Mouse (Mus musculus) ES-E14 (cell line): ENCODE measurements around the gene Tns2. TPM values are rescaled to one million over a fixed set of nuclear protein-coding genes. Genes with fewer than 3 reads are reported as not detected.

ENCODE experiments used
- DNase-seq: peaks from one replicate; pipeline ENCODE4 v3.0.0-alpha.2; 2013; ENCODE audit warnings: low read depth, low spot score
- H3K27ac ChIP-seq: 2 replicates; pipeline ENCODE4 v1.5.1; 2012; ENCODE audit warnings: low read depth, mild to moderate bottlenecking, low read length, moderate library complexity, mixed read lengths; ENCODE audit not compliant: poor library complexity, insufficient read depth, severe bottlenecking
- H3K36me3 ChIP-seq: 2 replicates; pipeline ENCODE4 v1.6.1; 2012; ENCODE audit warnings: mild to moderate bottlenecking, low read length, moderate library complexity, mixed read lengths; ENCODE audit not compliant: control insufficient read depth, poor library complexity, insufficient read depth, severe bottlenecking
- H3K4me1 ChIP-seq, 2 experiments: fragments of 150-350 bp in 1 of 2; sonication (generic) in 1 of 2; 2 replicates each; pipeline ENCODE4 v1.6.1; 2012; ENCODE audit warnings: low read length in 2 of 2, mild to moderate bottlenecking in 1 of 2, mixed read lengths in 1 of 2; ENCODE audit not compliant: control insufficient read depth in 2 of 2, insufficient read depth in 2 of 2, poor library complexity in 1 of 2
- H3K4me3 ChIP-seq, 2 experiments: fragments of 150-350 bp in 1 of 2; sonication (generic) in 1 of 2; 2 replicates each; pipeline ENCODE4 v1.5.1; 2012; ENCODE audit warnings: low read length in 2 of 2, low read depth in 1 of 2, mild to moderate bottlenecking in 1 of 2, mixed read lengths in 1 of 2; ENCODE audit not compliant: insufficient read depth in 1 of 2, poor library complexity in 1 of 2, severe bottlenecking in 1 of 2
- H3K9ac ChIP-seq: 2 replicates; pipeline ENCODE4 v1.6.1; 2012; ENCODE audit warnings: low read depth, mild to moderate bottlenecking, low read length, mixed read lengths; ENCODE audit not compliant: poor library complexity, insufficient read depth, severe bottlenecking
- H3K9me3 ChIP-seq: fragments of 150-350 bp; sonication (generic); 2 replicates; pipeline ENCODE4 v1.6.1; 2012; ENCODE audit warnings: low read depth, mild to moderate bottlenecking, low read length; ENCODE audit not compliant: control insufficient read depth, insufficient read depth
- CHD2 ChIP-seq: IDR thresholded peaks from 2 replicates; pipeline ENCODE4 v1.6.1; 2014; ENCODE audit warnings: mild to moderate bottlenecking, low read depth, low read length, inconsistent platforms
- HCFC1 ChIP-seq: IDR thresholded peaks from 2 replicates; pipeline ENCODE4 v1.6.1; 2012; ENCODE audit warnings: low read length, inconsistent platforms, borderline replicate concordance; ENCODE audit not compliant: insufficient read depth
- MAFK ChIP-seq: IDR thresholded peaks from 2 replicates; pipeline ENCODE4 v1.6.1; 2014; ENCODE audit warnings: mild to moderate bottlenecking, low read depth, low read length, inconsistent platforms; ENCODE audit not compliant: insufficient read depth
- ZC3H11A ChIP-seq: IDR thresholded peaks from 2 replicates; pipeline ENCODE4 v1.6.1; 2012; ENCODE audit warnings: low read depth, mild to moderate bottlenecking, inconsistent platforms, low read length, borderline replicate concordance
- ZNF384 ChIP-seq: IDR thresholded peaks from 2 replicates; pipeline ENCODE4 v1.6.1; 2012; ENCODE audit warnings: low read depth, low read length, inconsistent platforms
- in situ Hi-C, 2 experiments: fragments of 600-800 bp; cut with MboI; formaldehyde crosslinking; loops; one replicate each; pipeline ENCODE4 v1.15.1; 2025; ENCODE audit warnings: low sequenced_read_pairs in 2 of 2, inconsistent platforms in 1 of 2; ENCODE audit not compliant: unreplicated experiment in 2 of 2
- total RNA-seq: library from RNA; depleted of rRNA; stranded (reverse); fragments of 300-350 nt; gene quantifications from 2 replicates; pipeline ENCODE4 v1.2.3, GENCODE M21; 2012; rRNA removed

Gene Tns2
- total RNA-seq, 1 experiment: 4.9 TPM

GRCm38 (mm10) chr15:102160415-102161060, 60.3 kb downstream of the Tns2 start:
- peak; percentile 25 for DNase-seq
- Histone ChIP-seq H3K4me3 (peak overlapping the region; percentile 47 to 58), H3K27ac (no peak overlapping the region)

GRCm38 (mm10) chr15:102163900-102164693, 63.9 kb downstream of the Tns2 start:
- in situ Hi-C loops: no loop called here
- TF ChIP-seq ZC3H11A (no peak), HCFC1 (no peak), ZNF384 (no peak), CHD2 (no peak), MAFK (no peak)
- Histone ChIP-seq H3K9ac (no peak overlapping the region), H3K27ac (no peak overlapping the region), H3K4me1 (peaks cover 4 to 15% of the 10 kb centered on the region in 2 experiments; a peak in 2 of 4 replicates), H3K4me3 (no peak overlapping the region), H3K36me3 (no peaks in the 10 kb centered on the region), H3K9me3 (no peaks in the 10 kb centered on the region)
- DNase-seq: no peak

More at GRCm38 (mm10) chr15:102160415-102161060, 60.3 kb downstream of the Tns2 start:
- Histone ChIP-seq H3K36me3 (no peaks in the 10 kb centered on the region), H3K4me1 (peaks cover 6 to 35% of the 10 kb centered on the region in 2 experiments; a peak in 2 of 4 replicates), H3K9me3 (no peaks in the 10 kb centered on the region), H3K9ac (peak overlapping the region; percentile 51)
- in situ Hi-C loops: no loop called here
- TF ChIP-seq CHD2: no peak
- TF ChIP-seq ZNF384: no peak
- no peak for TF ChIP-seq HCFC1
- no peak for TF ChIP-seq ZC3H11A
- no peak for TF ChIP-seq MAFK

GRCm38 (mm10) chr15:102165468-102166100, 65.4 kb downstream of the Tns2 start:
- TF ChIP-seq ZC3H11A (no peak), CHD2 (no peak), MAFK (no peak), ZNF384 (no peak), HCFC1 (no peak)
- Histone ChIP-seq H3K9ac (no peak overlapping the region), H3K9me3 (no peaks in the 10 kb centered on the region), H3K4me3 (no peak overlapping the region), H3K27ac (no peak overlapping the region), H3K4me1 (peaks cover 4 to 13% of the 10 kb centered on the region in 2 experiments; a peak in 2 of 4 replicates), H3K36me3 (0 out of 2 replicates have a peak, but pooled peaks cover 1% of the 10 kb centered on the region)
- in situ Hi-C loops: no loop called here
- DNase-seq: no peak

Other genes starting within 250 kb of the Tns2 start
- 0.09 TPM in 1 of 2 replicates, not detected in the other for gene Krt1, start 249.6 kb upstream of the Tns2 start, total RNA-seq
- not detected in 2 replicates for gene Krt77, start 230.7 kb upstream of the Tns2 start, total RNA-seq
- gene Krt76, start 207.5 kb upstream of the Tns2 start, total RNA-seq: 0.09 TPM in 1 of 2 replicates, not detected in the other
- gene Krt4, start 175.7 kb upstream of the Tns2 start, total RNA-seq: 0.13 TPM in 1 of 2 replicates, not detected in the other
- 0.74 and 2.0 TPM in 2 replicates for gene Krt79, start 160.1 kb upstream of the Tns2 start, total RNA-seq
- gene Krt78, start 146.1 kb upstream of the Tns2 start, total RNA-seq: 0.09 TPM in 1 of 2 replicates, not detected in the other
- 346 and 451 TPM in 2 replicates for gene Krt8, start 95.9 kb upstream of the Tns2 start, total RNA-seq
- 266 and 382 TPM in 2 replicates for gene Krt18, start 72.2 kb upstream of the Tns2 start, total RNA-seq
- gene Eif4b, start 26.6 kb upstream of the Tns2 start, total RNA-seq: 361 and 417 TPM in 2 replicates
- gene Spryd3, start 35.8 kb downstream of the Tns2 start, total RNA-seq: 22.7 and 34.8 TPM in 2 replicates
- gene Igfbp6, start 43.9 kb downstream of the Tns2 start, total RNA-seq: 4.2 and 7.5 TPM in 2 replicates
- 5.3 and 9.5 TPM in 2 replicates for gene Soat2, start 50.1 kb downstream of the Tns2 start, total RNA-seq
- gene Zfp740, start 102.8 kb downstream of the Tns2 start, total RNA-seq: 97.3 and 98.5 TPM in 2 replicates
- 47.3 and 51.9 TPM in 2 replicates for gene Csad, start 104.3 kb downstream of the Tns2 start, total RNA-seq
- gene Itgb7, start 131.5 kb downstream of the Tns2 start, total RNA-seq: 34.0 and 93.0 TPM in 2 replicates
- gene Rarg, start 157.1 kb downstream of the Tns2 start, total RNA-seq: 101 and 115 TPM in 2 replicates
- gene Gm9918, start 170.2 kb downstream of the Tns2 start, total RNA-seq: 0.45 and 1.0 TPM in 2 replicates
- gene Mfsd5, start 179.0 kb downstream of the Tns2 start, total RNA-seq: 89.9 and 95.7 TPM in 2 replicates
- 84.1 TPM in 2 replicates for gene Espl1, start 195.9 kb downstream of the Tns2 start, total RNA-seq
- gene Pfdn5, start 225.7 kb downstream of the Tns2 start, total RNA-seq: 139 and 201 TPM in 2 replicates
- 84.7 and 109 TPM in 2 replicates for gene Myg1, start 231.3 kb downstream of the Tns2 start, total RNA-seq